Mouse (Mus musculus): ENCODE results near the gene Cdc42ep4. TPM values are rescaled to one million over a fixed set of nuclear protein-coding genes. Genes with fewer than 3 reads are reported as not detected.

The Cdc42ep4 gene
- polyA plus RNA-seq, 1 experiment, result 13.3 TPM

DNA sequence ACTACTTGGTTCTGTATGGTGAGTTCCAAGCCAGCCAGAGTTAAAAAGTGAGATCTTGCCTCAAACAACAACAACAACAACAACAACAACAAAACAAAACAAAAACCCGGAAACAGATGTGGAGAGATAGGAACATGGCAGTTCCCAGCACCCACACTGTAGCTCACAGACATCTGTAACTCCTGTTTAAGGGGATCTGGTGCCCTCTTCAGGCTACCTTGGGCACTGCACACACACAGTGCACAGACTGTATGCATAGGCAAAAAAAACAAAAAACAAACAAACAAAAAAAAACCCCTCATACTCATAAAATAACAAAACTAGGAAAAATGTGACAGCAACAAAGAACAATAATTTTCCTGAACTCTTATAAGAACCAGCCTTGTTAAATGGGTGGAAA is 8.7 kb downstream of the Cdc42ep4 start:
- TF ChIP-seq MYOG (IDR thresholded peaks at IDR 0.05; ENCODE audit: control insufficient read depth in 1 of 3, insufficient read depth in 1 of 3, insufficient read length in 2 of 3, low read depth in 2 of 3) (no peak), USF1 (IDR thresholded peaks at IDR 0.05; ENCODE audit: low read depth) (no peak), CEBPB (IDR thresholded peaks at IDR 0.05; ENCODE audit: insufficient read depth, poor library complexity, severe bottlenecking) (no peak), MAX (IDR thresholded peaks at IDR 0.05; ENCODE audit: low read depth) (no peak), POLR2A (IDR thresholded peaks at IDR 0.05; ENCODE audit: insufficient read length, low read depth) (no peak), E2F4 (IDR thresholded peaks at IDR 0.05; ENCODE audit: insufficient read depth) (no peak), TCF12 (IDR thresholded peaks at IDR 0.05; ENCODE audit: insufficient read depth, poor library complexity, severe bottlenecking) (no peak), MYOD1 (IDR thresholded peaks at IDR 0.05; ENCODE audit: control insufficient read depth in 1 of 3, insufficient read length in 2 of 3, low read depth in 2 of 3) (no peak), REST (IDR thresholded peaks at IDR 0.05; ENCODE audit: insufficient read depth, insufficient read length) (no peak), TCF3 (IDR thresholded peaks at IDR 0.05; ENCODE audit: insufficient read length, low read depth) (no peak), SRF (IDR thresholded peaks at IDR 0.05; ENCODE audit: control insufficient read depth, insufficient read length, low read depth) (no peak)
- Histone ChIP-seq H3K79me2 (ENCODE audit: control insufficient read depth, insufficient read depth) (peaks cover 12% of the 10 kb centered on the region), H3ac (ENCODE audit: control insufficient read depth, insufficient read length) (no peak overlapping the region), H3K27me3 (ENCODE audit: control insufficient read depth, insufficient read depth, insufficient read length) (no peaks in the 10 kb centered on the region), H3K4me2 (ENCODE audit: low read depth) (no peak overlapping the region), H3K4me3 (no peak overlapping the region), H3K36me3 (ENCODE audit: control insufficient read depth, insufficient read depth) (peaks cover 3% of the 10 kb centered on the region)

DNA sequence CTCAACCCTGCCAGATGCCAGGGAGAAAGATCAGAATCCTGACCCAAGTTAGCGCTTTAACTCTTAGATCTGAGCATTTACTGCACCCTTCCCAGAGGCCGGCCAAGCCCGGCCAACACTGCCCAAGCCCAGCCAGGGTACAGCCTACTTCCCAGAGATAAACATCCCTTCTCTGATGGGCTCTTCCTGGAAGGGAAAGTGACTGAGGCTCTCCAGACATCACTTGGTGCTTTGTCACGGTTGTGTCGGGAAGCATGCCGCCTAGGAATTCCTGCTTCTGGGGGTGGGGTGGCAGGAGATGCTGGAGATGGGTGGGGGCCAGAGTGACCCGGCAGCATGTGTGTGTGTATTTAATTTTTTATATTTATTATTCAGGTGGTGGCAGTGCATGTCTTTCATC is 11.6 kb downstream of the Cdc42ep4 start:
- Histone ChIP-seq H3K79me2 (ENCODE audit: control insufficient read depth, insufficient read depth) (peaks cover 8% of the 10 kb centered on the region), H3K4me3 (no peak overlapping the region), H3K36me3 (ENCODE audit: control insufficient read depth, insufficient read depth) (no peaks in the 10 kb centered on the region), H3ac (ENCODE audit: control insufficient read depth, insufficient read length) (no peak overlapping the region), H3K4me2 (ENCODE audit: low read depth) (no peak overlapping the region), H3K27me3 (ENCODE audit: control insufficient read depth, insufficient read depth, insufficient read length) (no peaks in the 10 kb centered on the region)
- TF ChIP-seq MYOD1 (IDR thresholded peaks at IDR 0.05; ENCODE audit: control insufficient read depth in 1 of 3, insufficient read length in 2 of 3, low read depth in 2 of 3) (no peak), TCF3 (IDR thresholded peaks at IDR 0.05; ENCODE audit: insufficient read length, low read depth) (no peak), SRF (IDR thresholded peaks at IDR 0.05; ENCODE audit: control insufficient read depth, insufficient read length, low read depth) (no peak), MAX (IDR thresholded peaks at IDR 0.05; ENCODE audit: low read depth) (no peak), USF1 (IDR thresholded peaks at IDR 0.05; ENCODE audit: low read depth) (no peak), TCF12 (IDR thresholded peaks at IDR 0.05; ENCODE audit: insufficient read depth, poor library complexity, severe bottlenecking) (no peak), POLR2AphosphoS2 (IDR thresholded peaks at IDR 0.05; ENCODE audit: insufficient read length, low read depth) (no peak), CEBPB (IDR thresholded peaks at IDR 0.05; ENCODE audit: insufficient read depth, poor library complexity, severe bottlenecking) (no peak), POLR2A (IDR thresholded peaks at IDR 0.05; ENCODE audit: insufficient read length, low read depth) (no peak), REST (IDR thresholded peaks at IDR 0.05; ENCODE audit: insufficient read depth, insufficient read length) (no peak), MYOG (IDR thresholded peaks at IDR 0.05; ENCODE audit: control insufficient read depth in 1 of 3, insufficient read depth in 1 of 3, insufficient read length in 2 of 3, low read depth in 2 of 3) (no peak), E2F4 (IDR thresholded peaks at IDR 0.05; ENCODE audit: insufficient read depth) (no peak)

DNA sequence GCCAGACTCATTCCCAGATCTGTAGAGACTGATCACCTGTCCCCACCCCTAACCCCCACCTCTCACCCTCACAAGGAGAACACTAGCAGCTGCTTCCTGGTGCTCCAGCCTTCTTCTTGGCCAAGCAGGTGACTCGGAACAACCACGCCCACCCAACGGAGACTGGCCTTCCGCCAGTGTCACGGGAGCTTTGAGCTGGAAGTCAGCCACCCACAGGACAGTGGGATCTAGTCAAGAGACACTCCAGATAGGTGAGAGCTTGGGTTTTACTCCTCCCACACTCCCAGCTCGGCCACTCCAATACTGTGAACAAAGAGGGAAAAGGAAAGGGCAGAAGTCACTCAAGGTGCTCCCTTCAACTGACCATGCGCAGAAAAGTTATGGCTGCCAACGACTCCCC is 12.5 kb downstream of the Cdc42ep4 start:
- Histone ChIP-seq H3K79me2 (ENCODE audit: control insufficient read depth, insufficient read depth) (peaks cover 8% of the 10 kb centered on the region), H3K27me3 (ENCODE audit: control insufficient read depth, insufficient read depth, insufficient read length) (no peaks in the 10 kb centered on the region), H3K4me3 (no peak overlapping the region), H3ac (ENCODE audit: control insufficient read depth, insufficient read length) (no peak overlapping the region), H3K4me2 (ENCODE audit: low read depth) (no peak overlapping the region), H3K36me3 (ENCODE audit: control insufficient read depth, insufficient read depth) (no peaks in the 10 kb centered on the region)
- TF ChIP-seq POLR2AphosphoS2 (IDR thresholded peaks at IDR 0.05; ENCODE audit: insufficient read length, low read depth) (no peak), REST (IDR thresholded peaks at IDR 0.05; ENCODE audit: insufficient read depth, insufficient read length) (no peak), CEBPB (IDR thresholded peaks at IDR 0.05; ENCODE audit: insufficient read depth, poor library complexity, severe bottlenecking) (no peak), E2F4 (IDR thresholded peaks at IDR 0.05; ENCODE audit: insufficient read depth) (no peak), MAX (IDR thresholded peaks at IDR 0.05; ENCODE audit: low read depth) (no peak), MYOD1 (IDR thresholded peaks at IDR 0.05; ENCODE audit: control insufficient read depth in 1 of 3, insufficient read length in 2 of 3, low read depth in 2 of 3) (no peak), TCF12 (IDR thresholded peaks at IDR 0.05; ENCODE audit: insufficient read depth, poor library complexity, severe bottlenecking) (no peak), POLR2A (IDR thresholded peaks at IDR 0.05; ENCODE audit: insufficient read length, low read depth) (no peak), USF1 (IDR thresholded peaks at IDR 0.05; ENCODE audit: low read depth) (no peak), MYOG (IDR thresholded peaks at IDR 0.05; ENCODE audit: control insufficient read depth in 1 of 3, insufficient read depth in 1 of 3, insufficient read length in 2 of 3, low read depth in 2 of 3) (no peak), SRF (IDR thresholded peaks at IDR 0.05; ENCODE audit: control insufficient read depth, insufficient read length, low read depth) (no peak), TCF3 (IDR thresholded peaks at IDR 0.05; ENCODE audit: insufficient read length, low read depth) (no peak)

DNA sequence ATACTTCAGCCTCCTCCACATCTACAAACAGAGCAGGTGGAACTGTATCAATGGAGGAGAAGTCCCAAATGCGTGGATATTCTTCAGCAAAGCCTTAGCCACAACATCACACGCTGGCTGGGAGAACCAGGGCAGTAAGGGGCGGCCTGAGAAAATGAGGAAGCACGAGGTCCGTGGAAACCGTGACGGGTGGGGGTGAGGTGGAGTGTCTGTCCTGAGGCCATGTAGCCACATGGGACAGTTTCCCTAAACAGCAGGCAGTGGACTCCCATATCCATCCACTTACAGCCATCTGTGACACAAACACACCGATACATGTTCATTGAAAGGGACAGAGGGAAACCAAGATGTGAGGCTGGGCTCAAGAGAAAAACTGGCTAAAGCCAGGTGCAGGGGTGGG is 13.8 kb downstream of the Cdc42ep4 start:
- Histone ChIP-seq H3K4me3 (no peak overlapping the region), H3K27me3 (ENCODE audit: control insufficient read depth, insufficient read depth, insufficient read length) (no peaks in the 10 kb centered on the region), H3ac (ENCODE audit: control insufficient read depth, insufficient read length) (no peak overlapping the region), H3K36me3 (ENCODE audit: control insufficient read depth, insufficient read depth) (no peaks in the 10 kb centered on the region), H3K4me2 (ENCODE audit: low read depth) (no peak overlapping the region), H3K79me2 (ENCODE audit: control insufficient read depth, insufficient read depth) (peaks cover 8% of the 10 kb centered on the region)
- no peak for TF ChIP-seq SRF (IDR thresholded peaks at IDR 0.05; ENCODE audit: control insufficient read depth, insufficient read length, low read depth)
- no peak for TF ChIP-seq REST (IDR thresholded peaks at IDR 0.05; ENCODE audit: insufficient read depth, insufficient read length)
- TF ChIP-seq POLR2AphosphoS2 (IDR thresholded peaks at IDR 0.05; ENCODE audit: insufficient read length, low read depth), result no peak
- no peak for TF ChIP-seq CEBPB (IDR thresholded peaks at IDR 0.05; ENCODE audit: insufficient read depth, poor library complexity, severe bottlenecking)
- TF ChIP-seq E2F4 (IDR thresholded peaks at IDR 0.05; ENCODE audit: insufficient read depth), result no peak
- no peak for TF ChIP-seq POLR2A (IDR thresholded peaks at IDR 0.05; ENCODE audit: insufficient read length, low read depth)
- TF ChIP-seq TCF3 (IDR thresholded peaks at IDR 0.05; ENCODE audit: insufficient read length, low read depth), result no peak
- no peak for TF ChIP-seq MAX (IDR thresholded peaks at IDR 0.05; ENCODE audit: low read depth)
- TF ChIP-seq MYOD1 (IDR thresholded peaks at IDR 0.05; ENCODE audit: control insufficient read depth in 1 of 3, insufficient read length in 2 of 3, low read depth in 2 of 3), result no peak
- TF ChIP-seq MYOG (IDR thresholded peaks at IDR 0.05; ENCODE audit: control insufficient read depth in 1 of 3, insufficient read depth in 1 of 3, insufficient read length in 2 of 3, low read depth in 2 of 3), result no peak
- TF ChIP-seq USF1 (IDR thresholded peaks at IDR 0.05; ENCODE audit: low read depth), result no peak
- no peak for TF ChIP-seq TCF12 (IDR thresholded peaks at IDR 0.05; ENCODE audit: insufficient read depth, poor library complexity, severe bottlenecking)

Measured in myocyte (in vitro differentiated cells).